Mouse (Mus musculus): ENCODE measurements around the gene Dcun1d4.

Gene Dcun1d4

DNA sequence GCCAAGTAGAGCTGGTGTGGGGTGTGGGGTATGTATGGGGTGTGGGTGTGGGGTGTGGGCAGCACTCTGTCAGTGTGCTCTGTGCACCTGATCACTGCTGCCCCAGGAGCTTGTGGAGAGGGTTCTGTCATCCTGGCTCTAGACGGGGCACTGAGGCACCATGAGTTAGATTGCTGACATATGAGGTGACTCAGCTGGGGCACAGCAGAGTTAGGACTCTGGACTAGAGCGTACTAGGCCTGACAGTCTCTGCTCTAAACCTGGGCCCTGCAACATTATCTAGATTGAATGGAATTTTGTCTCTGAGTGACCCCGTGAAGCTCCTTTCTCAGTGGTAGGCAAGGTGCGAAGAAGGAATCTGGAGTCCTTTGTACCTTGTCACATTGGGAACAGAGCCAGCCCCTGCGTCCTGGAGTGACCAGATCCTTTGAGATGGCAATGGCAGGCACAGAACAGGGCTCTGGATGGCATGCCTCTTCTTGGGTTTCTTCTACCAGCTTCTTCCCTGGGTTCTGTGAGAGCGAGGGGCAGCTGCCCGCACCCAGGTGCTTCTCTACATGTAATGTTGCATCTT is 20.2 kb downstream of the Dcun1d4 start:
- no peak for DNase-seq

- no peak for DNase-seq
These were observed 21.6 kb downstream of the Dcun1d4 start for GRCm38 (mm10) chr5:73502422-73502821.

- DNase-seq = no peak
These were observed 22.4 kb downstream of the Dcun1d4 start for GRCm38 (mm10) chr5:73503015-73503757.

DNA sequence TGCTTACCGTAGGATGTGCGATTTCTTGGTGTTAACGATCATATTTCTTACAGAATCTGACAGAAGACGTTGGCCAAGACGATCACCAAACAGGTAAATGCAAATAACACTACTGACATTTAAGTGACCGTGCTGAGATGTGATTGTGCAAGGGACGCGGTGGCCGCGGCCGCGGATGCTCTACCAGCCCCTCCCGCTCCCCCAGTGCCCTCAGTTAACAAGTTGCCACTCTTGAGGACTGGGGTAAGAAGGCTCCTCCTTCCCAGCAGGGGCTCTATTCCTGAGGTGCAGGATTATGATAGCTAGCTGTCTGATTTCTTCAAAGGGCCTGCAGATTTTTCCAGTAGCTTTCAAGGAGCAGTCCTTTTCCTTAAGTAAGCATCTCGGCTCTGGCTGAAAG is 30.3 kb downstream of the Dcun1d4 start:
- peak; percentile 73 for DNase-seq

- DNase-seq = peak; percentile 73
These were observed 31.4 kb downstream of the Dcun1d4 start for GRCm38 (mm10) chr5:73512241-73512640.

DNA sequence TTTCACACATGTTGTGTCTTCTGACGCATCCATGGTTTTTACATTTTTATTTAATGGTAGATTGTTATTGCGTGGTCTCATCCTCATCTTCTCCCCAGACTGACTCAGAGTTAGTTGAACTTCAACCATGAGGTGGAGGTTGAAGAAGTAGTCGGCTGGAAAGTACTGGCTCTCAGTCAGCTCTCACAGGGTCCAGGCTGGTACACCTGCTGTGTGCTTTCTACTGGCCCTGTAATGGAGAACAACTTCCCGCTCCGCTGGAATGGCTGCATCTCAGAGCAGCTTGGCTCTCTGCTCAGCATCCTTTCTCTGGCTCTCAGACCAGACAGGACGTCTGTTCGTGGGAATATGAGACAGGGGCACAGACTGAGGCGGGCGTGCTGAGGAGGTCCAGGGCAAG is 31.9 kb downstream of the Dcun1d4 start:
- peak; percentile 68 for DNase-seq

DNA sequence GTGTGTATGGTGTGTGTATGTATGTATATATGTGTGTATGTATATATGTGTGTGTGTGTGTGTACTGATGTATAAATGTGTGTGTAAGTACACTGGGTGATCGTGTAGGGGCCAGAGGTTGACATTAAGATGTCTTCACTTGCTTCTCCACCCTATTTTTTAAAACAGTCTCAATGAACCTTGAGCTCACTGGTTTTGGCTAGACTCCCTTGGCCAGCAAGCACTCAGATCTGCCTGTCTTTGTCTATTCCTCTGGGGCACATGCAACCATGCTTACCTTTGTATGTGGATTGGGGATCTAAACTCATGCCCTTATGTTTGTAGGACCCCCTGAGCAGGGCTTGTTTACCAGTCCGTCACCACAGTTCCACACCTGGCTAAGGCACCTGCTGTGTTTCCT is 33.4 kb downstream of the Dcun1d4 start:
- DNase-seq = peak; percentile 81

DNA sequence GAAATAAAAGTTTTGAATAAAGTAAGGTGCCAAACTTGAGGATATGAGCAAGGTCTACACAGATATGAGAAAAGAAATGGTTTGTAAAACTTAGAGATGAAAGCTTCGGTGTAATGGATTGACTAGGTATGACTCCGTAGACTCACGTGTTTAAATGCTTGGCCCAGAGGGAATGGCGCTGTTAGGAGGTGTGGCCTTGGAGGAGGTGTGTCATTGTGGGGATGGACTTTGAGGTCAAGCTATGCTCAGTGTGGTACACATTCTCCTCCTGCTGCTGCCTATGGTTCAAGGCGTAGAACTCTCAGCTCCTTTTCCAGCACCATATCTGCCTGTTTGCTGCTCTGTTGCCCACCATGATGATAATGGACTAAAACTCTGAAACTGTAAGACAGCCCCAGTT is 36.5 kb downstream of the Dcun1d4 start:
- DNase-seq = no peak

DNA sequence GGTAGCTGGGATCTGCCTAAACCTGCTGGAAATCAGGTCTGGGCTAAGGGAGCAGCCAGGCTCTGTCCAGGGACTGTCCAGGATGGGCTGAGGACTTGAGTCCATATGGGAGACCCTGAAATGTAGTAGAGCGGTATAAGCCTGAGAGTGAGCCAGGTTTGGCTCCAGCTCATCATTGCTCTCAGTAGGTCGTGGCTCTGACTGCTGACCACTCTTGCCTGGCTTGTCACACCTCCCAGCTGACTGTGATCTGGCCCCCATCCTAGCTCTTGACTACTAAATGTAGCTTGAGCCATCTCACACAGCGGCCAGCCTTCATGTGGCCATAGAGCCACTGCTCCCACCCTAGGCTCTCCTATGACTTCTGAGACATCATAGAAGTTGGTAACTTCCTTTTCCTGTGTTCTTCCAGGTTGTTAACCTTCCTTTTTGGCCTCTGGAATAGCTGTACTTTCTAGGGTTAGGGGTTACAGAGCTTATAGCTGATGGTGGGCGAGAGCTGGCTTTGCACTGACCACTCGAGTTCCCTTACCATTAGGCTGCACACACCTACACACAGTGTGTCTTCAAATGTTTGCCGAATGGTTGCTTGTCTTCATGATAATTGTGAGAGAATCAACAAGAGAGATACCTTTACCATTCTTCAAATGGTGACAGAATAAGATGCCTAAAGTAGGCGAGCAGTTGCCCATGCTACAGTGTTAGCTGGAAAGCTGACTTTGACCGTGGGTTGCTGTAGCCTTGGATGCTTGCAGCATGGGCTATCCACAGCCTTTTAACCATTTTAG is 37.8 kb downstream of the Dcun1d4 start:
- peak; percentile 92 for DNase-seq

DNA sequence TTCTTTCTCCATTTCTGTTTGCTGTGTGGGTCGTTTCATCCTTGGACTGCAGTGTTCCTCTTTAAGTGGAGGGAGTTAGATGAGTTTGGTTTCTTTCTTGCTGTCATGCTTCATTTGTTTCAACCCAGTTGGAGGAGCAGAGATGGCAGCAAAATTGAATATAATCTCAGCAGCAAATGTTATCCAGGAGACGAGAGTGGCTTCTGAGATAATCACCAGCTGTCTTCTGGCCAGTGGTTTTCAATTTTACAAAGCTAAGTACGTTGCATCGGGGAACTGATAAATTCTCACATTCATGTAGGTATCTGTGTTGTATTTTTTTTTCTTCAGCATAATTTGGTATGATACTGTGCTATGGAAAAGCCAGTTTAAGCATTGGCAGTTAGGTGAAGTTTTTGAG is 40.0 kb downstream of the Dcun1d4 start:
- no peak for DNase-seq

DNA sequence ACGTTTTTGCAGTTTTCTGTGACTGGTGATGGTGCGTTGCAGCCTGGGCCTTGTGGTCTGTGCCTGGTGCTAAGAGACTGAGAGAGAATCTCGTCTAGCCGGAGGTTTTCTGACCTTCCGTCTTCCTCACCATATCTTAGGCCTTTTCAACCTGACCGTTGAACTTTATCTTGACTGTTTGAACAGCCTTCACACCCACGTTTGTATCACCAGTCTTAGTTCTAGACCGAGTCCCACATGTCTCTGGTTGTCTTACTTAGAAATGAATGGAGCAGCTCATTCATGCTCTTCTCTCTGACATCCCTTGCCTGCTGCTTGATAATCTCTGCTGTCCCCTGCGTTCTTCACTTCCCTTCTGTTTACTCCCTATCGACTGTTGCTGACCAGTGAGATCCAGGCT is 42.4 kb downstream of the Dcun1d4 start:
- DNase-seq = no peak

DNA sequence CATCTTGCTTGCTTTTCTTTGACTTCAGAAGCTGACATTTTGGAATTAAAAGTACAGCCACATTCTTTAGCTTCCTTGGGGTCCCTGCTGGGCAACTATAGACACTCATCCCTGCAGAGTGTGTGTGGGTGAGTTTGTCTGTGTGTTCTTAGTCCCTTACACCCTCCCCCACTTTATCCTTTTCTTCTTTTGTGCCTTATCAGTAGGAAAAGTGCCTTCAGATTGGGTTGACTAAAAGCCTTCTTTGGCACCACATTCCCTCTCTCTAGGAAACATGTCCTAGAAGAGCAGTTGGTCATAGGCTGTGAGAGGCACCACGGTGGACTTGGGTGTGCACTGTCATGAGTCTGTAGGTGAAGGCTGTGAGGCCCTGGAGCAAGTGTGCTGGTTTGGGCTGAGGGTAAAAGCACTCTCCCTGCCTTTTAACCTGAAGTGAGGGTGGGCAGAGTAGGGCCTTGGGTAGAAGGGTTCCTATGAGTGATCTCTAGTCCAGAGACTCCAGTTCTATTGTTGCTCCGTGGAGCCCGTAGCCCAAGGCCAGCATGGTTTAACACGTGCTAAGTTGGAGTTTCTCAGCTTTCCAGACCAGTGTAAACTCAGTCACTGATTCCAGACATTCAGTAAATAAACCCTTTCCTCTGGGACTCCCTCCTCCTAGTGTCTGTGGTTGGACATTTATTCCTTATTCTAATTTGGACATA is 43.6 kb downstream of the Dcun1d4 start:
- no peak for DNase-seq

DNA sequence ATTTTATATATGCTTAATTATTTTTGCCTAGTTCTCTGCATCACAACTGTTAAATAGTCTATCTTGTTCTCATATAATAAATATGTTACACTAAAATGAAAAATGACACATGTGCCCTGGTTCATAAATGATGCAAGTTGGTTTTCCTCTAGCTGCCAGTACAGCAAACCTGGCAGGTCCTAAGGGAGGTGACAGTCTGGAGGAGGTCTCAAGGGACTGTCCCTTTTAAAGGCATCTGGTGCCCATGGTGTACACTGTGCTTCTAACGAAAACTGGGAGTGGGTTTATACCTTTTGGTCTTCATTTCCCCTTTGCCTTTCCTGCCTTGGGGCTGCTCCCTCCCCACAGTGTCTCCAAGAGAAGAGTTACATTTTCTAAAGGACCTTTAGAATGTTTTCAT is 51.4 kb downstream of the Dcun1d4 start:
- no peak for DNase-seq

DNA sequence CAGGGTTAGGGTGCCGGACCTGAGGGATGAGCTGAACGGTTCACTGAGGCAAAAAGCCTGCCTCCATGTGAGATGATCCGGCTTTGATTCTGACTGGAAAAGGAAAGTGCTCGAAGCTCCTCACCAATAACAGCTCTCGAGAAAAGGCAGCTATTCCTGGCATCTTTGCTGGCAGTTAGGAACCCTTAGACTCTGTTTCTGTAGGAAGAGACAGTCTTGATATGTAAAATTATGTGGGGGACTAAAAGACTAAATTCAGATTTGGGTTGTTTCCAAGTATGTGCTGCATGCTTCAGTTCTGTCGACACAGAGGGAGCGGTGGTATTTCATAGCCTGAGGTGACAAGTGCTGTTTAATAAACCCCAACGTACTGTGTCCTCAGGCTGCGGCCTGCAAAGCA is 52.1 kb downstream of the Dcun1d4 start:
- DNase-seq = no peak

DNA sequence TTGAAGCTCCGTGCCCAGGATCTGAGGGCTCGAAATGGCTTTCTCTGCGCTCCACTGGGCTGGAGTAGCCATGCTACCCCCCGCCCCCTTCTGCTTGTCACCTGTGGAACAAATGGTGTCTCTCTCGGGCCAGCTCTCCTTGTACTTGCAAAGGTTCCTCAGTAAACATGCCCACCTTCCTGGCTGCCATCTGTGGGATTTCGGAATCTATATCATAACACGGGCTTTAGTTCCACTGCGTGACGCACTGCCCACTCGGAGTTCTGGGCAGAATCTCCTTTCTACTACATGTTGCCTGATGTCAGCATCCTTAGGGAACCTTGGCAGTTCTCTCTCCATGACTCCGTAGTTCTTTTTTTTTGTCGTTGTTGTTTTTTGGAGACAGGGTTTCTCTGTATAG is 56.9 kb downstream of the Dcun1d4 start:
- peak; percentile 58 for DNase-seq

GRCm38 (mm10) chr5:73538586-73539298 is 57.9 kb downstream of the Dcun1d4 start:
- peak; percentile 63 for DNase-seq

- peak; percentile 93 for DNase-seq
These were observed 59.2 kb downstream of the Dcun1d4 start for GRCm38 (mm10) chr5:73539848-73540510.

DNA sequence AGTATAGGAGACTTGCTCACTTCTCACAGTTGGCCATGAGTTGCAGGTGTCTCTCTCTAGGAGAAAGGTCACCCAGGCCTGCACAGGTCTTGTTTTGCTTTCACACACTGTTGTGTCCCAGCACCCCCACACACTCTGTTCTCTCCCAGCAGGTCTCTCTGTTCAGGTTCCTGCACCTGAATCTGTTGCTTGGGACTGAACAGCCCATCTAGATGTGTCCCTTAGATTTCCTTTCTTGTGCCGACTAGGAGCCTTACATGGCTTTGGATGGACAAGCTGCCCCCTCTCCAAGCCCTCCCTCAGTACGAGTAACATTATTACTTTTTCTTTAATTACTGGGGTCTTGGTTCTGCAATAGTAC is 59.7 kb downstream of the Dcun1d4 start:
- no peak for DNase-seq

GRCm38 (mm10) chr5:73544111-73544753 is 63.4 kb downstream of the Dcun1d4 start:
- DNase-seq = peak; percentile 86

- peak; percentile 85 for DNase-seq
These were observed 64.8 kb downstream of the Dcun1d4 start for GRCm38 (mm10) chr5:73545641-73546040.

- DNase-seq = peak; percentile 69
These were observed 66.5 kb downstream of the Dcun1d4 start for GRCm38 (mm10) chr5:73547252-73547651.

DNA sequence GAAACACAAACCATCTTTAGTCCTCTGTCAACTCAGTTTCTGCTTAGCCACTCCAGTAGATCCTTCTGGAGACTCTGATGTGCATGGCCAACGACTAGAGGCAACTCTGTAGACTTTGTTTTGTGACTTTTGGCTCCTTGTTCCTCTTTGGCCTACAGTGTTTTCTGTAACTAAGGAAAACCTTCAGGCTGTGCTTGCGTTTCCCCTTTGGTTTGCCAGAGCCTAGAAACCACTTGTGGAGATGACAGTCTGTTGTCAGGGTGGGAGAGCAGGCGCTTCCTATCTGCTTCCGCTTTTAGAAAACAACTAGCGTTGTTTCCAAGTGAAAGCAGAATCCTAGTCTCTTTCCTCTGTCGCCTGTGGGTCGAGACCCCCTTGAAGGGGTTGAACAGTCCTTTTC is 67.4 kb downstream of the Dcun1d4 start:
- peak; percentile 95 for DNase-seq

Data from heart, adult 11 months (tissue).